Mouse (Mus musculus): Measurements from ENCODE around the gene Lman2. TPM values are rescaled to one million over a fixed set of nuclear protein-coding genes. Genes with fewer than 3 reads are reported as not detected.

Gene Lman2
- polyA plus RNA-seq, 1 experiment, result 107 TPM

GRCm38 (mm10) chr13:55330567-55331400, 31.8 kb downstream of the Lman2 start:
- peak overlapping the region; percentile 95 for H3K4me3 ChIP-seq (ENCODE audit: low read depth, low read length)
- TF ChIP-seq POLR2A (IDR thresholded peaks at IDR 0.05; ENCODE audit: low read depth, low read length), result no peak
- peak; percentile 32; the same call in 1 of the 2 replicates for TF ChIP-seq CTCF (IDR thresholded peaks at IDR 0.05; ENCODE audit: extremely low read depth, insufficient read length, insufficient replicate concordance, low read depth, low read length)
- H3K27ac ChIP-seq (ENCODE audit: insufficient read depth, low read depth, low read length), result no peak overlapping the region

GRCm38 (mm10) chr13:55329683-55330566, 32.7 kb downstream of the Lman2 start, which contains the start of gene Mxd3:
Gene Mxd3 (minus strand): TSS chr13:55329823.
- no peak for TF ChIP-seq CTCF (IDR thresholded peaks at IDR 0.05; ENCODE audit: extremely low read depth, insufficient read length, insufficient replicate concordance, low read depth, low read length)
- TF ChIP-seq POLR2A (IDR thresholded peaks at IDR 0.05; ENCODE audit: low read depth, low read length), result no peak
- Histone ChIP-seq H3K27ac (ENCODE audit: insufficient read depth, low read depth, low read length) (no peak within 1 kb of the TSS), H3K4me1 (ENCODE audit: control insufficient read depth, insufficient read depth, insufficient read length, low read length) (peaks cover 9% of the 10 kb centered on the region), H3K27me3 (ENCODE audit: control insufficient read depth, insufficient read depth, low read length) (no peaks in the 10 kb centered on the region), H3K36me3 (ENCODE audit: control insufficient read depth, insufficient read depth, low read length) (peaks cover 12% of the 10 kb centered on the region), H3K4me3 (ENCODE audit: low read depth, low read length) (peak within 1 kb of the TSS; percentile 95)
- WGBS, result under 1% methylated on average over 82 of the region's 82 CpGs

More at GRCm38 (mm10) chr13:55330567-55331400, 31.8 kb downstream of the Lman2 start:
- H3K36me3 ChIP-seq (ENCODE audit: control insufficient read depth, insufficient read depth, low read length), result peaks cover 4% of the 10 kb centered on the region
- peaks cover 9% of the 10 kb centered on the region for H3K4me1 ChIP-seq (ENCODE audit: control insufficient read depth, insufficient read depth, insufficient read length, low read length)
- WGBS, result 68% methylated on average over 14 of the region's 14 CpGs
- no peaks in the 10 kb centered on the region for H3K27me3 ChIP-seq (ENCODE audit: control insufficient read depth, insufficient read depth, low read length)

- peaks cover 10% of the 10 kb centered on the region for H3K4me1 ChIP-seq (ENCODE audit: control insufficient read depth, insufficient read depth, insufficient read length, low read length)
- no peaks in the 10 kb centered on the region for H3K27me3 ChIP-seq (ENCODE audit: control insufficient read depth, insufficient read depth, low read length)
- H3K36me3 ChIP-seq (ENCODE audit: control insufficient read depth, insufficient read depth, low read length), result peaks cover 16% of the 10 kb centered on the region
- TF ChIP-seq CTCF (IDR thresholded peaks at IDR 0.05; ENCODE audit: extremely low read depth, insufficient read length, insufficient replicate concordance, low read depth, low read length), result no peak
- no peak for TF ChIP-seq POLR2A (IDR thresholded peaks at IDR 0.05; ENCODE audit: low read depth, low read length)
- WGBS, result 1% methylated on average over 29 of the region's 29 CpGs
- peak overlapping the region; percentile 95 for H3K4me3 ChIP-seq (ENCODE audit: low read depth, low read length)
- H3K27ac ChIP-seq (ENCODE audit: insufficient read depth, low read depth, low read length), result no peak overlapping the region
Observed at GRCm38 (mm10) chr13:55329109-55329682, 33.4 kb downstream of the Lman2 start.

GRCm38 (mm10) chr13:55328641-55329040, 33.9 kb downstream of the Lman2 start:
- WGBS, result 88% methylated on average over 4 of the region's 4 CpGs
- Histone ChIP-seq H3K27ac (ENCODE audit: insufficient read depth, low read depth, low read length) (no peak overlapping the region), H3K4me3 (ENCODE audit: low read depth, low read length) (no peak overlapping the region), H3K27me3 (ENCODE audit: control insufficient read depth, insufficient read depth, low read length) (no peaks in the 10 kb centered on the region), H3K36me3 (ENCODE audit: control insufficient read depth, insufficient read depth, low read length) (peaks cover 22% of the 10 kb centered on the region), H3K4me1 (ENCODE audit: control insufficient read depth, insufficient read depth, insufficient read length, low read length) (peaks cover 13% of the 10 kb centered on the region)
- TF ChIP-seq CTCF (IDR thresholded peaks at IDR 0.05; ENCODE audit: extremely low read depth, insufficient read length, insufficient replicate concordance, low read depth, low read length) (no peak), POLR2A (IDR thresholded peaks at IDR 0.05; ENCODE audit: low read depth, low read length) (no peak)

- peaks cover 15% of the 10 kb centered on the region for H3K4me1 ChIP-seq (ENCODE audit: control insufficient read depth, insufficient read depth, insufficient read length, low read length)
- H3K4me3 ChIP-seq (ENCODE audit: low read depth, low read length), result no peak overlapping the region
- H3K27me3 ChIP-seq (ENCODE audit: control insufficient read depth, insufficient read depth, low read length), result no peaks in the 10 kb centered on the region
- no peak overlapping the region for H3K27ac ChIP-seq (ENCODE audit: insufficient read depth, low read depth, low read length)
- 90% methylated on average over 6 of the region's 6 CpGs for WGBS
- H3K36me3 ChIP-seq (ENCODE audit: control insufficient read depth, insufficient read depth, low read length), result peaks cover 27% of the 10 kb centered on the region
- TF ChIP-seq POLR2A (IDR thresholded peaks at IDR 0.05; ENCODE audit: low read depth, low read length), result no peak
- no peak for TF ChIP-seq CTCF (IDR thresholded peaks at IDR 0.05; ENCODE audit: extremely low read depth, insufficient read length, insufficient replicate concordance, low read depth, low read length)
Observed at GRCm38 (mm10) chr13:55328171-55328570, 34.4 kb downstream of the Lman2 start.

GRCm38 (mm10) chr13:55327633-55328032, 35.0 kb downstream of the Lman2 start:
- TF ChIP-seq CTCF (IDR thresholded peaks at IDR 0.05; ENCODE audit: extremely low read depth, insufficient read length, insufficient replicate concordance, low read depth, low read length), result peak; percentile 88; the same call in 1 of the 2 replicates
- no peak for TF ChIP-seq POLR2A (IDR thresholded peaks at IDR 0.05; ENCODE audit: low read depth, low read length)
- Histone ChIP-seq H3K4me1 (ENCODE audit: control insufficient read depth, insufficient read depth, insufficient read length, low read length) (peaks cover 15% of the 10 kb centered on the region), H3K27ac (ENCODE audit: insufficient read depth, low read depth, low read length) (no peak overlapping the region), H3K36me3 (ENCODE audit: control insufficient read depth, insufficient read depth, low read length) (peaks cover 29% of the 10 kb centered on the region), H3K4me3 (ENCODE audit: low read depth, low read length) (no peak overlapping the region), H3K27me3 (ENCODE audit: control insufficient read depth, insufficient read depth, low read length) (no peaks in the 10 kb centered on the region)
- WGBS, result 24% methylated on average over 8 of the region's 8 CpGs
